Mouse (Mus musculus) liver, embryonic 14.5 days (tissue): Measurements from ENCODE around the gene Serpinb6b. TPM values are rescaled to one million over a fixed set of nuclear protein-coding genes. Genes with fewer than 3 reads are reported as not detected.

Experiments
- ATAC-seq: fragments of 200-750 bp; cut with Nextera tagmentation; 2 replicates; pipeline ENCODE4 v1.8.0; 2017; ENCODE audit warnings: moderate number of reproducible peaks, mild to moderate bottlenecking, moderate library complexity; ENCODE audit not compliant: insufficient read depth
- DNase-seq, 3 experiments: peaks; one replicate each; pipeline ENCODE4 v3.0.0-alpha.2; 2012 to 2013; ENCODE audit warnings: low read depth in 3 of 3, low spot score in 3 of 3
- H3K27ac ChIP-seq: fragments of 300-500 bp; sonication (generic); 2 replicates; pipeline ENCODE4 v1.5.1; 2014; ENCODE audit warnings: moderate library complexity, mild to moderate bottlenecking, control low read depth, inconsistent platforms
- H3K27me3 ChIP-seq: fragments of 300-500 bp; sonication (generic); 2 replicates; pipeline ENCODE4 v1.6.1; 2014; ENCODE audit warnings: mild to moderate bottlenecking, low read length, moderate library complexity; ENCODE audit not compliant: control insufficient read depth, insufficient read depth
- H3K36me3 ChIP-seq: fragments of 300-500 bp; sonication (generic); replicated peaks from 2 replicates; pipeline ENCODE4 v1.6.1; 2014; ENCODE audit warnings: low read depth; ENCODE audit not compliant: control insufficient read depth, insufficient read depth
- H3K4me1 ChIP-seq, 2 experiments: fragments of 200-500 bp in 1 of 2; fragments of 300-500 bp in 1 of 2; sonication (generic) in 1 of 2; replicated peaks; 2 replicates each; pipeline ENCODE4 v1.6.1; 2012 to 2014; ENCODE audit warnings: antibody characterized with exemption in 1 of 2, inconsistent platforms in 1 of 2, low read length in 1 of 2; ENCODE audit not compliant: control insufficient read depth in 2 of 2, insufficient read depth in 2 of 2
- H3K4me2 ChIP-seq: fragments of 300-500 bp; sonication (generic); 2 replicates; pipeline ENCODE4 v1.6.1; 2014; ENCODE audit warnings: low read depth, mild to moderate bottlenecking, control low read depth, moderate library complexity
- H3K4me3 ChIP-seq, 2 experiments: fragments of 200-500 bp in 1 of 2; fragments of 300-500 bp in 1 of 2; sonication (generic) in 1 of 2; 2 replicates each; pipeline ENCODE4 v1.5.1; 2012 to 2014; ENCODE audit warnings: low read depth in 2 of 2, low read length in 2 of 2, mild to moderate bottlenecking in 2 of 2, control low read depth in 1 of 2, inconsistent platforms in 1 of 2, moderate library complexity in 1 of 2; ENCODE audit not compliant: insufficient read depth in 1 of 2
- H3K9ac ChIP-seq: fragments of 300-500 bp; sonication (generic); replicated peaks from 2 replicates; pipeline ENCODE4 v1.6.1; 2014; ENCODE audit warnings: mild to moderate bottlenecking, control low read depth, moderate library complexity
- H3K9me3 ChIP-seq: fragments of 300-500 bp; sonication (generic); 2 replicates; pipeline ENCODE4 v1.6.1; 2016; ENCODE audit warnings: low read length, mixed read lengths; ENCODE audit not compliant: control insufficient read depth
- CTCF ChIP-seq: IDR thresholded peaks from 2 replicates; pipeline ENCODE4 v1.5.1; 2016; ENCODE audit warnings: antibody characterized with exemption, low read depth, control low read depth
- EP300 ChIP-seq: IDR thresholded peaks from 2 replicates; pipeline ENCODE4 v1.6.1; 2016; ENCODE audit warnings: antibody characterized with exemption, low read depth
- WGBS: fragments of 180-500 bp; shearing (Covaris S2); extraction: QIAGEN DNeasy Blood & Tissue Kit; methylation state at CpG from one replicate; pipeline ENCODE4 v1.1.7; 2014; ENCODE audit not compliant: insufficient replicate concordance; 5-methylcytosine and 5-hydroxymethylcytosine counted together
- polyA plus RNA-seq, 2 experiments: library from polyadenylated mRNA; depleted of rRNA in 1 of 2; stranded (reverse) in 1 of 2; unstranded in 1 of 2; fragments of >200 nt; fragmentation: Nextera tagmentation in 1 of 2; extraction: Ambion mirVana in 1 of 2; gene quantifications; 2 replicates each; pipeline versions ENCODE4 v1.2.1 to v1.2.3; 2012 to 2014

Gene Serpinb6b
- polyA plus RNA-seq, 2 experiments = 4.2 to 5.5 TPM

- ATAC-seq = peak; percentile 92
- WGBS = 12% methylated on average over 12 of the region's 12 CpGs
- H3K36me3 ChIP-seq = no peaks in the 10 kb centered on the region
Measured at GRCm38 (mm10) chr13:33004414-33005105, 39.6 kb downstream of the Serpinb6b start.

GRCm38 (mm10) chr13:33005501-33006075, 40.6 kb downstream of the Serpinb6b start:
- Histone ChIP-seq H3K27me3 (no peaks in the 10 kb centered on the region), H3K4me1 (peaks cover 17 to 24% of the 10 kb centered on the region in 2 experiments), H3K4me3 (no peak overlapping the region), H3K9ac (peak overlapping the region; percentile 68; the same call in 1 of the 2 replicates), H3K27ac (peak overlapping the region; percentile 85), H3K9me3 (no peaks in the 10 kb centered on the region), H3K4me2 (peak overlapping the region; percentile 87; the same call in 1 of the 2 replicates), H3K36me3 (no peaks in the 10 kb centered on the region)
- DNase-seq (no peak), ATAC-seq (no peak)
- 64% methylated on average over 2 of the region's 2 CpGs for WGBS
- TF ChIP-seq EP300 (no peak), CTCF (no peak)

More at GRCm38 (mm10) chr13:33004414-33005105, 39.6 kb downstream of the Serpinb6b start:
- Histone ChIP-seq H3K9me3 (no peaks in the 10 kb centered on the region), H3K4me2 (peak overlapping the region; percentile 87), H3K27ac (peak overlapping the region; percentile 85), H3K4me1 (peaks cover 17 to 24% of the 10 kb centered on the region in 2 experiments), H3K27me3 (no peaks in the 10 kb centered on the region), H3K9ac (peak overlapping the region; percentile 68), H3K4me3 (peak overlapping the region; percentile 50 to 56)
- TF ChIP-seq EP300 = peak; percentile 7; the same call in 1 of the 2 replicates
- peak; percentile 97 for TF ChIP-seq CTCF
- peak; percentile 73 to 83 (median 75) for DNase-seq

GRCm38 (mm10) chr13:33006555-33006954, 41.5 kb downstream of the Serpinb6b start:
- Histone ChIP-seq H3K9ac (no peak overlapping the region), H3K27me3 (no peaks in the 10 kb centered on the region), H3K4me1 (peaks cover 17 to 24% of the 10 kb centered on the region in 2 experiments), H3K27ac (no peak overlapping the region), H3K4me3 (no peak overlapping the region), H3K4me2 (no peak overlapping the region), H3K36me3 (no peaks in the 10 kb centered on the region), H3K9me3 (no peaks in the 10 kb centered on the region)
- whole genome bisulfite sequencing = 67% methylated on average over 3 of the region's 3 CpGs
- DNase-seq (no peak), ATAC-seq (no peak)
- TF ChIP-seq CTCF (no peak), EP300 (no peak)

GRCm38 (mm10) chr13:33012395-33012794, 47.4 kb downstream of the Serpinb6b start:
- Histone ChIP-seq H3K27me3 (no peaks in the 10 kb centered on the region), H3K4me1 (no peaks in the 10 kb centered on the region), H3K9ac (no peak overlapping the region), H3K36me3 (no peaks in the 10 kb centered on the region), H3K4me3 (no peak overlapping the region), H3K9me3 (no peaks in the 10 kb centered on the region), H3K4me2 (no peak overlapping the region), H3K27ac (no peak overlapping the region)
- no peak for TF ChIP-seq CTCF
- no peak for TF ChIP-seq EP300
- ATAC-seq (no peak), DNase-seq (no peak)
- 71% methylated on average over 1 of the region's 1 CpGs for WGBS

- H3K4me1 ChIP-seq = no peaks in the 10 kb centered on the region
- no peak overlapping the region for H3K4me2 ChIP-seq
- DNase-seq = no peak
- no peak overlapping the region for H3K27ac ChIP-seq
- no peak overlapping the region for H3K9ac ChIP-seq
- no peaks in the 10 kb centered on the region for H3K36me3 ChIP-seq
- no peak overlapping the region for H3K4me3 ChIP-seq
- no peak for ATAC-seq
- H3K9me3 ChIP-seq = no peaks in the 10 kb centered on the region
- 50% methylated on average over 2 of the region's 2 CpGs for WGBS
- TF ChIP-seq EP300 (no peak), CTCF (no peak)
- H3K27me3 ChIP-seq = no peaks in the 10 kb centered on the region
Measured at GRCm38 (mm10) chr13:33013271-33013670, 48.3 kb downstream of the Serpinb6b start.
